Mouse (Mus musculus): Measurements from ENCODE around the gene Gdpd5. TPM values are rescaled to one million over a fixed set of nuclear protein-coding genes. Genes with fewer than 3 reads are reported as not detected.

Gdpd5 gene
- polyA plus RNA-seq, 1 experiment from 2014 or later: 45.0 TPM

DNA sequence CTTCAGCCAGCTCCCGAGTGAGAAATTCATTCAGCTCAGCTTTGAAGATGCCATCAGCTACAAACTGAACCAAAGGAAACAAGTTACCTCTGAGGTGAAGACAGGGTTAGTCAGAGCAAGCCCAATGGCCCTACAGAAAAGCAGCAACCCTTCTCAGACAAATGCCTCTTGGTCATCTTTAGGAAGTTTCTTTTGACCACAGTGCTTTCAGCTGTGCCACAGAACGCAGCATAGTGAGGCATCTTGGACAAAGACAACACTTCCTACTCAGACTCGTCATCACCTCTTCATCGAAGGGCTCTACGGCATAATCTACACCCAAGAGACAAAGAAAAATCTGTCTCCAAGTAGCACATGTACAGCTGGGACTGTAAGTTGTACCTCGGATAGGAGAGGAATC is 101.4 kb downstream of the Gdpd5 start:
- H3K9ac ChIP-seq (ENCODE audit: low read depth, low read length): peak overlapping the region; percentile 76
- H3K27ac ChIP-seq (ENCODE audit: low read length): peak overlapping the region; percentile 78; the same call in 1 of the 2 replicates
- peaks cover 23% of the 10 kb centered on the region for H3K36me3 ChIP-seq (ENCODE audit: control insufficient read depth, insufficient read depth, low read length)
- peak overlapping the region; percentile 88 for H3K4me2 ChIP-seq (ENCODE audit: low read length)
- H3K4me3 ChIP-seq (ENCODE audit: low read depth, low read length): peak overlapping the region; percentile 66
- peaks cover 4% of the 10 kb centered on the region; the same call in 1 of the 2 replicates for H3K27me3 ChIP-seq (ENCODE audit: control insufficient read depth, insufficient read depth, low read depth, low read length)
- peaks cover 29% of the 10 kb centered on the region for H3K4me1 ChIP-seq (ENCODE audit: control insufficient read depth, insufficient read depth, low read length)
- H3K9me3 ChIP-seq (replicated peaks; ENCODE audit: control insufficient read depth, low read length, poor library complexity, severe bottlenecking): no peaks in the 10 kb centered on the region
- 3% methylated on average over 6 of the region's 6 CpGs for WGBS
- ATAC-seq: no peak

DNA sequence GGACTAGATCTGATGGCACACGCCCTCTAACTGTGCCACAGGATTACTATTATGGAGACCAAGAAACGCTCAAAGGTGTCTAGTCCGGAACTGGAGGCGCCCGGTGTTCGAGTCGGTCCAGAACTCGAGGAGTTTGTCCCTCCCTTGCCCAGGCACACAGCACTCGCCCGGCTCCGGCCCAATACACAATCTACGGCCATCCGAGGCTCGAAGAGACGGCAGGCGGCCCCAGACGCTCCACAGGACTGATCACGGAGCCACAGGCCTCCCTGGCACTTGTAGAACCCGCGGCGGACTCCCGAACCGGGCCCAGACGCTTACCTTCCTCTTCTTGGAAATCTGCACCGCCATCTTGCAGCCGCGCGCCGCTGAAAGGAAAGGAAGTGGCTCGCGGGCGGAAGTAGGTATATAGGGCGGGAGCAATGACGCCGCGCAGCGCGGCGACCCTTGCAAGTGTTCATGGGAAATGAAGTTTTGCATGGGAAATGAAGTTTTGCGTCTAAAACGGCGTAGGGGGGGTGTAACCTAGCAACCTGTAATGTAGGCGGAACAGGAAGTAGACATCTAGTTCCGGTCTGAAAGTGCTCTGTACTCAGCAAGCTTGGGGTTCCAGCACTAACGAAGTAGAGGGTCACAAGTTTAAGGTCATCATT is 102.2 kb downstream of the Gdpd5 start, which contains the start of gene Rps3:
Rps3 (minus strand) TSS at position 468 of the 653 bp plus-strand sequence.
- H3K27ac ChIP-seq (ENCODE audit: low read length): peak within 1 kb of the TSS; percentile 78
- under 1% methylated on average over 44 of the region's 45 CpGs for WGBS
- H3K27me3 ChIP-seq (ENCODE audit: control insufficient read depth, insufficient read depth, low read depth, low read length): peaks cover 4% of the 10 kb centered on the region; the same call in 1 of the 2 replicates
- peaks cover 20% of the 10 kb centered on the region for H3K36me3 ChIP-seq (ENCODE audit: control insufficient read depth, insufficient read depth, low read length)
- peak within 1 kb of the TSS; percentile 76 for H3K9ac ChIP-seq (ENCODE audit: low read depth, low read length)
- H3K9me3 ChIP-seq (replicated peaks; ENCODE audit: control insufficient read depth, low read length, poor library complexity, severe bottlenecking): no peaks in the 10 kb centered on the region
- H3K4me3 ChIP-seq (ENCODE audit: low read depth, low read length): peak within 1 kb of the TSS; percentile 66
- H3K4me2 ChIP-seq (ENCODE audit: low read length): peak within 1 kb of the TSS; percentile 88
- peaks cover 29% of the 10 kb centered on the region for H3K4me1 ChIP-seq (ENCODE audit: control insufficient read depth, insufficient read depth, low read length)
- peak; percentile 96 for ATAC-seq

DNA sequence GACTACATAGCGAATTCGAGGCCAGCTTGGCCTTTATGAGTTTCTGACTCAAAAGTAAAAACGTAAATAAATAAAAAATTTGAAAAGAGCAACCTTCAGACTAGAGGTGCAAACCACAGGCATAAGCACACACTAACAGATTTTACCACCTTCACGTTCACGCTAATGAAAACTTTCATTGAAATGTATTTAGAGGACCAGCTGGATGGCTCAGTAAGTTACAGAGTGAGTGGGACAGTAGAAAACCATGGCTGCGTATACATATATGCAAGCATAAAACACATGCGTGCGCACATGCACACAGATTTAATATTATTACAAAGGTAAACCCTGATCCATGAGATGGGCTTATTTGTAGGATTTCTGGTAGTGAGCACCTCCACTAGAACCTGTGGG is 102.7 kb downstream of the Gdpd5 start:
- Histone ChIP-seq H3K27ac (ENCODE audit: low read length) (no peak overlapping the region), H3K4me2 (ENCODE audit: low read length) (peak overlapping the region; percentile 49), H3K27me3 (ENCODE audit: control insufficient read depth, insufficient read depth, low read depth, low read length) (peaks cover 4% of the 10 kb centered on the region; the same call in 1 of the 2 replicates), H3K36me3 (ENCODE audit: control insufficient read depth, insufficient read depth, low read length) (peaks cover 18% of the 10 kb centered on the region), H3K9me3 (replicated peaks; ENCODE audit: control insufficient read depth, low read length, poor library complexity, severe bottlenecking) (no peaks in the 10 kb centered on the region), H3K4me3 (ENCODE audit: low read depth, low read length) (peak overlapping the region; percentile 66), H3K9ac (ENCODE audit: low read depth, low read length) (no peak overlapping the region), H3K4me1 (ENCODE audit: control insufficient read depth, insufficient read depth, low read length) (peaks cover 29% of the 10 kb centered on the region)
- peak; percentile 44 for ATAC-seq
- 47% methylated on average over 8 of the region's 8 CpGs for WGBS

DNA sequence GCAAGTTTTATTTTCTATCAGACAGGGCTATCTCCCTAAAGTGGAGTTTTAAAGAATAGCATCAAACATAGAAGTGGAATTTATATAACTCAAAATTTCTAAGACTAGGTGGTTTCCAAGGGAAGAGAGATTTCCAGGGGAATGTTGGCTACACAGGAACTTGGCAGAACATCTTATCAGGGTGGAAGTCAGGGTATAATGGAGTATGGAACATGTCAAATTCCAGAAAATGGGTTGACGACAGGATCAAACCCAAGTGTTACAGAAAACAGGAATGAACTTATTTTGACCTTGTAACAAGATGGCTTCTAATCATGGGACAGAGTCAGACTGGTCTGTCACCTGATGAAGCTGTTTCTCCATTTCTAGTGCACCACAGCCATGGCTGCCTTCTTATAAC is 103.5 kb downstream of the Gdpd5 start:
- H3K4me3 ChIP-seq (ENCODE audit: low read depth, low read length): no peak overlapping the region
- ATAC-seq: no peak
- H3K27ac ChIP-seq (ENCODE audit: low read length): no peak overlapping the region
- peaks cover 29% of the 10 kb centered on the region for H3K4me1 ChIP-seq (ENCODE audit: control insufficient read depth, insufficient read depth, low read length)
- H3K9ac ChIP-seq (ENCODE audit: low read depth, low read length): no peak overlapping the region
- peaks cover 4% of the 10 kb centered on the region; the same call in 1 of the 2 replicates for H3K27me3 ChIP-seq (ENCODE audit: control insufficient read depth, insufficient read depth, low read depth, low read length)
- no peak overlapping the region for H3K4me2 ChIP-seq (ENCODE audit: low read length)
- H3K36me3 ChIP-seq (ENCODE audit: control insufficient read depth, insufficient read depth, low read length): peaks cover 18% of the 10 kb centered on the region
- no peaks in the 10 kb centered on the region for H3K9me3 ChIP-seq (replicated peaks; ENCODE audit: control insufficient read depth, low read length, poor library complexity, severe bottlenecking)
- WGBS: 94% methylated on average over 1 of the region's 1 CpGs

DNA sequence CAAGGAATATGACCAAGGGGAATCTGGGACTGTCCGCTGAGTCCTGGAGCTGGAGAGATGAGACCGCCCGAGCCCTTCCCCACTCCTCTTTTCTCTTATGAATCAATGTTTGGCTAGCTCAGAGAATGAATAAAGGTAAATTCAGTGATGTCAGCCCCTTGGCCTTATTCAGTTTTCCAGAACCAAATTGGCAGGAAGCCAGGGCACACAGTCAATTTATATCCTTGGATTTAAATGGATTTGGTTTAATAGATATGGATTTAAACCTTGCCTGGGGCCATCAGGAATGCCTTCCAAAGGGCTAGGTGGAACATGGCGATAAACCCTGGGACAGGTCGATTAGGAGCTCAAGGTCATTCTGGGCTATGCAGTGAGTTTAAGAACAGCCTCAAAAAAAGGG is 108.5 kb downstream of the Gdpd5 start:
- Histone ChIP-seq H3K4me2 (ENCODE audit: low read length) (no peak overlapping the region), H3K9me3 (replicated peaks; ENCODE audit: control insufficient read depth, low read length, poor library complexity, severe bottlenecking) (peaks cover 6% of the 10 kb centered on the region; the same call in 1 of the 2 replicates), H3K9ac (ENCODE audit: low read depth, low read length) (no peak overlapping the region), H3K4me3 (ENCODE audit: low read depth, low read length) (no peak overlapping the region), H3K27ac (ENCODE audit: low read length) (no peak overlapping the region), H3K27me3 (ENCODE audit: control insufficient read depth, insufficient read depth, low read depth, low read length) (peaks cover 4% of the 10 kb centered on the region; the same call in 1 of the 2 replicates), H3K36me3 (ENCODE audit: control insufficient read depth, insufficient read depth, low read length) (no peaks in the 10 kb centered on the region), H3K4me1 (ENCODE audit: control insufficient read depth, insufficient read depth, low read length) (no peaks in the 10 kb centered on the region)
- no peak for ATAC-seq
- WGBS: 69% methylated on average over 5 of the region's 5 CpGs

DNA sequence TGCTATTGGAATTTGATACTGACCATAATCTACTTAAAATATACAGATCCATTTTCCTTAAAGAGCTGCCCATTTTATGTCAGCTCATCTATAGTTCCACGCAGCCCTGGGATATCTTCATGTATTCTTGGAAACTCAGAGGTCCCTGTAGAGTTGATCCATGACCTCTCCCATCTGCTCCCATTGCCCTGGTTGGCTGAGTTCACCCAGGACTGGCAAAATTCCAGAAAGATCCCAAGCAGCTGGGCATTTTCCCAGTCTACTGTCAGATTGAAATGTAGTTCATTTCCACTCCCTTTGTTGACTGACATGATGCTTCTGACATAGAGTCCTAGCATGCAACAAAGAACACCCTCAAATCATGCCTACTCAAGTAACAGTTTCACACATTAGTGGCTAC is 117.9 kb downstream of the Gdpd5 start:
- no peak overlapping the region for H3K4me3 ChIP-seq (ENCODE audit: low read depth, low read length)
- no peak overlapping the region for H3K27ac ChIP-seq (ENCODE audit: low read length)
- 35% methylated on average over 1 of the region's 1 CpGs for whole genome bisulfite sequencing
- no peak overlapping the region for H3K4me2 ChIP-seq (ENCODE audit: low read length)
- H3K27me3 ChIP-seq (ENCODE audit: control insufficient read depth, insufficient read depth, low read depth, low read length): no peaks in the 10 kb centered on the region
- H3K9ac ChIP-seq (ENCODE audit: low read depth, low read length): no peak overlapping the region
- H3K4me1 ChIP-seq (ENCODE audit: control insufficient read depth, insufficient read depth, low read length): no peaks in the 10 kb centered on the region
- no peak for ATAC-seq
- H3K9me3 ChIP-seq (replicated peaks; ENCODE audit: control insufficient read depth, low read length, poor library complexity, severe bottlenecking): no peaks in the 10 kb centered on the region
- no peaks in the 10 kb centered on the region for H3K36me3 ChIP-seq (ENCODE audit: control insufficient read depth, insufficient read depth, low read length)

DNA sequence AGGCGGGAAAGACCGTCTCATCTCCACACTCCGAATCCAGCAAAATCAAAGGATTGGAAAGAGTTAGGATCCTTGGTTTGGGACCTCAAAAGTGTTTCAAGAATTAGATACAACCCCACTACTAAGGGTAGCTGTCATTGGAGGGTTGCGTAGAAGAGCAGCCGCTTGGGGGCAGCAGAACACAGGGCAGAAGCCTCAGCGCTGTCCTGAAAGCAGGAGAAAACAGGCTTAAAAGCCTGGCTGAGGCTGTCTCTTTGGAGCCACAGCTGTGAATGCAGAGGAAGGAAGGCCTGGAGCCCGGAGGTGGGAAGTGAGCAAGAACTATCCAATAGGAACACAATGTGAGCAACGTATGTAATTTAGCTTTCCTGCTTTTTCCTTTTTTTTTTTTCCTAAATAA is 119.0 kb downstream of the Gdpd5 start:
- no peaks in the 10 kb centered on the region for H3K4me1 ChIP-seq (ENCODE audit: control insufficient read depth, insufficient read depth, low read length)
- no peaks in the 10 kb centered on the region for H3K36me3 ChIP-seq (ENCODE audit: control insufficient read depth, insufficient read depth, low read length)
- no peaks in the 10 kb centered on the region for H3K27me3 ChIP-seq (ENCODE audit: control insufficient read depth, insufficient read depth, low read depth, low read length)
- 5% methylated on average over 8 of the region's 8 CpGs for WGBS
- H3K9me3 ChIP-seq (replicated peaks; ENCODE audit: control insufficient read depth, low read length, poor library complexity, severe bottlenecking): no peaks in the 10 kb centered on the region
- H3K9ac ChIP-seq (ENCODE audit: low read depth, low read length): no peak overlapping the region
- no peak overlapping the region for H3K4me3 ChIP-seq (ENCODE audit: low read depth, low read length)
- no peak overlapping the region for H3K27ac ChIP-seq (ENCODE audit: low read length)
- no peak overlapping the region for H3K4me2 ChIP-seq (ENCODE audit: low read length)
- peak; percentile 87 for ATAC-seq

DNA sequence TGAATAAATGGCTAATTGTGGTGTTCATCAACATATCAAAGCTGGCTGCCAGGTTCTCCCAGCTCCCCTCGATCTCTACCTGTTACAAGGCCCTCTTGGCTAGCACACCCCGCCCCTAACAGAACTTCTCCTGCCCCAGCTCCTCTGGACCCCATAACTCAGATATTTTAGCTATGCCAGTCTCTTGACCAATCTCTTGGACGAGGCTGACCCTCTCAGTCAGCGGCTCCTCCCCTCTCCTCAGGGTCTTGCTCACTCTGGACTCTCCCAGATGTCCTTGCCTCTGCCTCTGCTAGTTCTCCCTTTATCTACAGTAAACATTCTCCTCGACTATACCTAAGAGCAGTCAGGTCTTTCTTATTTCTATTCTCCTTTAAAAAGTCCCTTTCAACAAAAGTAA is 119.4 kb downstream of the Gdpd5 start:
- WGBS: 38% methylated on average over 5 of the region's 5 CpGs
- H3K27ac ChIP-seq (ENCODE audit: low read length): no peak overlapping the region
- no peaks in the 10 kb centered on the region for H3K36me3 ChIP-seq (ENCODE audit: control insufficient read depth, insufficient read depth, low read length)
- no peak overlapping the region for H3K9ac ChIP-seq (ENCODE audit: low read depth, low read length)
- H3K4me2 ChIP-seq (ENCODE audit: low read length): no peak overlapping the region
- no peaks in the 10 kb centered on the region for H3K4me1 ChIP-seq (ENCODE audit: control insufficient read depth, insufficient read depth, low read length)
- ATAC-seq: no peak
- H3K27me3 ChIP-seq (ENCODE audit: control insufficient read depth, insufficient read depth, low read depth, low read length): no peaks in the 10 kb centered on the region
- no peaks in the 10 kb centered on the region for H3K9me3 ChIP-seq (replicated peaks; ENCODE audit: control insufficient read depth, low read length, poor library complexity, severe bottlenecking)
- no peak overlapping the region for H3K4me3 ChIP-seq (ENCODE audit: low read depth, low read length)

DNA sequence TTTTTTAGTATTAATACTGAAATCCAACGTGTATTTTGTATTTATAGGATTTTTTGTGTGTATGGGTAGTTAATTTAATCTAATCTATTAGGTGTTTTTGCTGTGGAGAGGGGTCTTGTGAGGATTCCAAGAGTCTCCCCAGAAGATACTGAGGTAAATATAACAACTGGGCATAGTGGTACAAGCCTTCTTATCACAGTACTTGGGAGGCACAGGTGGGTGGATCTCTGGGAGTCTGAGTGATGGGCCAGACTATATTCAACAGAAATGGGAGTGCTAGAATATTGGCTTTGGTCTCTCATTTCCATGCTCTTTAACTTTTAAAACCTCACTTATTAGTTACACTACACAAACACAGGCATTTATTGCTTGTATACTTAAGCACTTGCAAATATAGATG is 119.9 kb downstream of the Gdpd5 start:
- Histone ChIP-seq H3K36me3 (ENCODE audit: control insufficient read depth, insufficient read depth, low read length) (no peaks in the 10 kb centered on the region), H3K27me3 (ENCODE audit: control insufficient read depth, insufficient read depth, low read depth, low read length) (no peaks in the 10 kb centered on the region), H3K9ac (ENCODE audit: low read depth, low read length) (no peak overlapping the region), H3K4me3 (ENCODE audit: low read depth, low read length) (no peak overlapping the region), H3K27ac (ENCODE audit: low read length) (no peak overlapping the region), H3K4me1 (ENCODE audit: control insufficient read depth, insufficient read depth, low read length) (no peaks in the 10 kb centered on the region), H3K9me3 (replicated peaks; ENCODE audit: control insufficient read depth, low read length, poor library complexity, severe bottlenecking) (no peaks in the 10 kb centered on the region), H3K4me2 (ENCODE audit: low read length) (no peak overlapping the region)
- ATAC-seq: no peak
- 51% methylated on average over 1 of the region's 1 CpGs for WGBS

Data from midbrain, embryonic 16.5 days (tissue).